Mouse (Mus musculus): ENCODE results near the gene Pex5l.

Gene Pex5l

GRCm38 (mm10) chr3:33142901-33143461, at the start of gene Pex5l:
Gene Pex5l (minus strand): TSS chr3:33143247.
- no peak for DNase-seq (ENCODE audit: low read depth)

DNA sequence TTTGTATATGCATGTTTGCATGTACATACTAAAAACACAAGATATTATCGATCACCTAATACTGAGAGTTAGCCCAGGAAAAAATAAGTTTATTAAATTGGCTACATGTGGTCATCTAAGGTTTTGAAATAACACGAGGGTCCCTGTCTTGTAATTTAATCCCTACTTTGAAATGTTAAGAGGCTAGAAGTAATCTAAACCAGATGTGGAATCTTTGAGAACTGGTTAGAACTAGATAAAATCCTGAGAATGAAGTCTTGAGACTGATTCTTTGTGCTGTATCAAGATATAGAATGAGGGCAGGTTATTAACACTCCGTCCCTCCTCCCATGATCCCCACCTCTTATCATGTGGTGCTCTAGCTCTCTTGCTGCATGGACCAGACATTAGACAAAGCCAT, 22.1 kb upstream of the Pex5l start:
- DNase-seq (ENCODE audit: low read depth) = no peak

DNA sequence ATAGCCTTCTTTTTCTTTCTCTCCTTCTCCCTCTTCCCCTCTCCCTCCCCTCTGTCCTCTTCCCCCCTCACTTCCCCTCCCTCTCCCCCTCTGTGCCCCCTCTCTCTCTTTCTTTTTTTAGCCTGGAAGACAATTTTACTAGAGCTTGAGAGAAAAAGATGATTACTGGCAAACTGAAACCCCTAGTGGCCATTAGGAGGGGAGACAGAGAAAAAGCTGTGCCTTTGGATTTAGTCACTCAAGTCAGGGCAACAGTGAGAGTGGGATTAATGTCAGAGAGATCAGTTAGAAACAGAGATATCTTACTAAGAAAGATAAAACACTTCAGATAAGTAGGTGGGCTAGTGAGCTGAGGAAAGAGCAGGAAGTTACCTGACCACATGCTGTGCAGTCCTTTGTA, 20.8 kb upstream of the Pex5l start:
- DNase-seq (ENCODE audit: low read depth) = no peak

GRCm38 (mm10) chr3:33143592-33143991, 545 bp upstream of the Pex5l start:
- no peak for DNase-seq (ENCODE audit: low read depth)

- no peak for DNase-seq (ENCODE audit: low read depth)
Measured at GRCm38 (mm10) chr3:33142398-33142797, 649 bp downstream of the Pex5l start.

DNA sequence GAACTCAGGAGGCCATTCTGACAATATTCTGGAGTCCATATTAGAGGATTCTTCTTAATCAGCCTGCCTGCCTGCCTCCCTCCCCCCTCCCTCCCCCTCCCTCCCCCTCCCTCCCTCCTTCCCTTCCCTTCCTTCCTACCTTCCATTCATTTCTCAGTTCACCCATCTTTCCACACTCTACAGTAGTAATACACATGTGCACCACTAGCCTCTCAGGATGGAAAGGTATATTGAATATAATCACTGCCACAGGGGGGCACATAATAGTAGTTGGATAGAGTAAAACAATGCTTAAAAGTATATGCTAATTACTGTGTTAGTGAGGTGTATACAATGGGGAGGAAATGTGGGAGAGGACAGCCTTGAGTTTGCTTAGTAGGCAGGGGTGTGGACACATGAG, 13.1 kb downstream of the Pex5l start:
- no peak for DNase-seq (ENCODE audit: low read depth)

GRCm38 (mm10) chr3:33124796-33125195, 18.3 kb downstream of the Pex5l start:
- no peak for DNase-seq (ENCODE audit: low read depth)

DNA sequence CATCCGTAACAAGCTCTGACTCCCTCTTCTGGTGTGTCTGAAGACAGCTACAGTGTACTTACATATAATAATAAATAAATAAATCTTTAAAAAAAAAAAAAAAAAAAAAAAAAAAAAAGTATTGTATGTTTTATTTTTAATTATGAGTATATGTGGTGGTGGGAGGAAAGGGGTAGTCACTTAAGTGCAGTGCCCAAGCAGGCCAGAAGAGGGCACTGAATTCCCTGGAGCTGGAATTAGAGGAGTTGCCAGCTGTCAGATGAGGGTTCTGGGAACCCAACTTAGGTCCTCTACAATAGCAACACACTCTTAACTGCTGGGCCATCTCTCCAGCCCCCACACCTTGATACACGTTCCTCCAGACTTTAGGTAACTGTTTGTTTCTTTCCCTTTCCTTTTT, 37.3 kb downstream of the Pex5l start:
- DNase-seq (ENCODE audit: low read depth) = no peak

DNA sequence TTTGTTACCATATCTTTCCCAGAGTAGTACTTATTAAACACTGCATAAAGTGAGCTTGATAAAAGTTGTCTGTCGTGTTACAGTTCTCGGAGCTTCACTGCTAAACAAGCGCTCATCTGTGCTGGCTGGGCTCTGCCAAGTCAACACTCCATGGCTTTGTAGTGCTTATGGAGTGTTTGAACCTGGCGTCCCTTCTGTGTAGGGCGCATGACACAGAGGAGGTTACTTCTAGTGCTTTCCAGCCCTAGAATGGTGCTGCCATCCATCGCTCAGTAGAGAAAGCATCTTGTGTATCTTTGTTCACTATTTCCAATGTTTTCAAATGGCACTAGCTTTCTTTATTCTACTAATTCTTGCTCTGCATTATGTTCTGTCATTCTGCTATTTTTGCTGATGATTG, 39.5 kb downstream of the Pex5l start:
- no peak for DNase-seq (ENCODE audit: low read depth)

GRCm38 (mm10) chr3:33098550-33099295, 44.3 kb downstream of the Pex5l start:
- no peak for DNase-seq (ENCODE audit: low read depth)

DNA sequence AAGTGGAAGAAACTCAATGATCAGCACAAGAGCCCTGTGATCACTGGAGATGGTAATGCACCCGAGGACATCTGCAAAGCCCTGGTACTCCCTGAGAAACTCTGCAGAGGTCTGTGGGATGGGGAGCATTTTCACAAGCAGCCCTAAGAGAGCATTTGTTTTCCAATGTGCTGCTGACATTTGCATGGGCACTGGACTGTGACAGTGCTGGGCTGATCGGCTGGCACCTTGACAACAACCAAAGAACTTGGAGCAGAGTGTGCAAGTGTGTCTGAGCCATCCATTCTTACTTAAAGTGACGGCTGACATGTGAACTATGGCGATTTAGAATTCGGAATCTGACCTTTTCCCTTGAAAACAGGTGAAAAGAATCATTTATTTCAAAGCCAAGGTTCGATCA, 49.4 kb downstream of the Pex5l start:
- no peak for DNase-seq (ENCODE audit: low read depth)

GRCm38 (mm10) chr3:33090001-33090400, 53.0 kb downstream of the Pex5l start:
- DNase-seq (ENCODE audit: low read depth) = no peak

DNA sequence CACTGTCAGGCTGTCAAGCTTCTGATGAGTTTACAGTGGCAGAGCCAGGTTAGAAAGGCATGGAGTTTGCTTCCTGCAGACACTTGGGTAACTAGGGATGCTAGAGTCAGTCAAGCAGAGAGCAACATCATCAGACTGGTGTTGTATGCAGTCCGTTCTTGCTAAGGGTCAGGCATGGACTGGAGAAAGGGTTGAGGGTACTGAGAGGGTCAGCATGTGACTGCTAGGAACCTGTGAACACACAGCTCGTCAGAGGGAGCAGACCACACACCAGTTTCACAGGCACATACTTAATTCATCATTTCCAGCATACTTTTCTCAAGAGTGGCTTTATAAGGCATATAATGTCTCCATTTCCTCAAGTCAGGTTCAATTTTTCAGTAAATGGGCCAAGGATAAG, 53.6 kb downstream of the Pex5l start:
- no peak for DNase-seq (ENCODE audit: low read depth)

DNA sequence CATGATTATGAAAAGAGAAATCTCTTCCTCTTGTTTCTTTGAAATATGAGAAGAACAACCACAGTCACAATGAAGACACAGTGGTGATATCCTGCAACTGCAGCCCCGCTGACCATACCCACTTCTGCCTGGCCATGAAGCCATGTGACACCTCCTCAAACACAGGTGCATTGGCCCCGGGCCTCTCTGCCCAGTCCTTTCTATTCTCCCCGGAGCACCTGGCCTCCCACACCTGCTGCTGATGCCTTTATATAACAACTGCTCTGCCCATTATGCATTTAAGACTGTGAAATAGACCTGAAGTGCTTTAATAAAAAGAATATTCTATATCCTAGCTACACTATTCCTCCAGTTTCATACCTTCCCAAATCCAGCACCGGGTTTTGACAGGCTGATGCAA, 54.8 kb downstream of the Pex5l start:
- DNase-seq (ENCODE audit: low read depth) = no peak

- no peak for DNase-seq (ENCODE audit: low read depth)
Measured at GRCm38 (mm10) chr3:33082806-33083338, 60.2 kb downstream of the Pex5l start.

- no peak for DNase-seq (ENCODE audit: low read depth)
Measured at GRCm38 (mm10) chr3:33081793-33082192, 61.3 kb downstream of the Pex5l start.

GRCm38 (mm10) chr3:33079658-33080057, 63.4 kb downstream of the Pex5l start:
- DNase-seq (ENCODE audit: low read depth) = no peak

- DNase-seq (ENCODE audit: low read depth) = no peak
Measured at GRCm38 (mm10) chr3:33079171-33079570, 63.9 kb downstream of the Pex5l start.

GRCm38 (mm10) chr3:33075696-33076095, 67.4 kb downstream of the Pex5l start:
- no peak for DNase-seq (ENCODE audit: low read depth)

GRCm38 (mm10) chr3:33074266-33074981, 68.6 kb downstream of the Pex5l start:
- DNase-seq (ENCODE audit: low read depth) = no peak

GRCm38 (mm10) chr3:33073905-33074265, 69.2 kb downstream of the Pex5l start:
- DNase-seq (ENCODE audit: low read depth) = no peak

DNA sequence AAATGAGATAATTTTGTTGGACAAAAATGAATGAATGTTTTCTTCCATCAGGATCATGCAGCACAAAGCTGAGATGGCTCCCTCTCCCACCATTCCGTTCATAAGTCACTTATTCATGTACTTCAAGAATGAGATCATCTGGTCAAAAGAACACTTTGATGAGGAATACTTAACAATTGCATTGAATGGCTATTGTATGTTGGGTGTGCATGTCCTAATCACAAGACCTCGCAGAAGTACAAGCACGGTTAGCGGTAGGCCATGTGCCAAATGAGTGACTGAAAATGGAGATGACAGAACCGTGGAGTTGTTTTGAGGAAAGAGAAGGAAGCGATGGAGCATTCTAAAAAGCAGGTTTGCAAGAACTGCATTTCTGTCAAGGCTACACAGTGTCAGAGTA, 72.3 kb downstream of the Pex5l start:
- DNase-seq (ENCODE audit: low read depth) = no peak

DNA sequence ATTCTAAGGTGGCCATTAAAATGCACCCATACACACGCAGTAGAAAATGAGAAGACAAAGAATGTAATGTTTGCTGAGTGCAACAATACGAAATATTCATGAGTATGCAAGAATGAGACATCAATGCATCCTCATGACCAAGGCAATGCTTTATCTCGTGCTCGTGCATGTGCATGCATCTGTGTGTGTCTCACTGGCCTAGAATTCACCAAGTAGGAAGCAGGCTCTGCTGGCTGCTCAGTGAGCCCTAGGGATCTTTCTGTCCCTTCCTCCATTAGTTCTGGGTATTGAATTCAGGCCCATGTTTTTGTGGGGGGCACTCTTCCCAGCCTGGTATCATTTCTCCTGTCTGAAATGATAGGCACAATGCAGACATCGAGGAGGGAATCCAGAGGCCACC, 74.9 kb downstream of the Pex5l start:
- no peak for DNase-seq (ENCODE audit: low read depth)

Measured in c-Kit-positive CD71-negative TER-119-negative erythroid progenitor cells, embryonic 14.5 days (primary cell).